Mouse (Mus musculus) CD8-positive naive resting alpha-beta T cell, adult 2 months (primary cell): ENCODE results near the gene Sptbn4.

Source experiments
- DNase-seq, 2 experiments: peaks; one replicate each; pipeline ENCODE4 v3.0.0; 2022; ENCODE audit warnings: low read depth in 2 of 2, low spot score in 2 of 2

Sptbn4 gene

DNA sequence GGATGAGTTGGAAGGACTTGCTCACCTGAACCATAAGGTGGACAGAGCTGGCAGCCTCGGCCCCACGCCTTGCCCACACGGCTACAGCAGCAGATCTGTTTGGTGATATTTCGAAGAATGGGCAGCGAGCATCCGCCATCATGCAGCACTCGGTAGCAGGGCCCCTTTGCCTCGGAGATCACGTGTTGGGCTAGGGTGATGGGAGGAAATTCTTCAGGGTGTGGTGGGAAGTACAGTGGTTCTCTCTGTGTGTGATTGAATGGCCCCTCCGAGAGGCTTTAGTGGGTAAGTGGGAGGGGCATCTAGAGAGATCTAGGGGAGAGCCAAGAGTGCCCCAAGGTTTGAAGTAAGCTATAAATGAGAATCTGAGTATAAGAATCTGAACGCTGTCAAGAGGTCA, 119.3 kb downstream of the Sptbn4 start:
- DNase-seq, result no peak

DNA sequence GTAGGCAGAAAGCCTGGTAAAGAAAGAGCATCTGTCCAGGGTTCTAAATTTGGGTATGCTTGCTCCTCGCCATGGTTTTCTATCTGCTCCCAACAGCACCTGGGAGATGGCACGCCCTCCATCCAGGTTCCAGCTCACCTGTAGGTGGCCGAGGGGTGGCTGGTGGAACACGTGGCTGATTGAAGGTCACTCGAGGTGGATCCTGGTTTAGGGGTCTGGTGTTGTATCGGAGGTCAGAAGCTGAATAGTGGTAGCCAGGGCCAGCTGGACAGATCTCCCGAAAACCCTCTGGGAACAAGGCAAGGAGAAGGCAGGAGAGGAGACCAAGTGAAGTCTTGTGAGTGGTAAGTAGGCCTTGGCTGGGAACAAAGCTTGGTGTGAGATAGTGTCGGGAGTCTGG, 120.0 kb downstream of the Sptbn4 start:
- DNase-seq, result no peak

- no peak for DNase-seq
Measured at GRCm38 (mm10) chr7:27326101-27326880, 121.2 kb downstream of the Sptbn4 start.

DNA sequence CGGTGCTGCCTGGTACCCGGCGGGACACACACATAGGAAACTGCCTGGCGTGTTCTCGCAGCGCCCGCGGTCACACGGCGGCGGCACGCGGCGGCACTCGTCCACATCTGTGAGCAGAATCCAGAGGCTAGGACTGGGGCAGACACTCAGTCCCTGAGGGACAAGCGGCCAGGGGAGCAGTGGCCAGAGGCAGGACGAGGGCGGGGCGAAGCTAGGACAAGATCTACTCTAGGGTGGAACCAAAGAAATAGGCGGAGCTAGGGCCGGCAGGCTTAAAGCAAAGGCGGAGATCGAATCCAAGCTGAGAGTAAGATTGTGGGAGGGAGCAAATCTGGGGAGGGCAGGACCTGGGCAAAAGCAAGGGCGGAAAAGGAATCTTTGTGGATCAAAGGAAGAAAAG, 121.8 kb downstream of the Sptbn4 start:
- no peak for DNase-seq

- no peak for DNase-seq
Measured at GRCm38 (mm10) chr7:27324928-27325327, 122.6 kb downstream of the Sptbn4 start.

- DNase-seq, result no peak
Measured at GRCm38 (mm10) chr7:27324161-27324560, 123.3 kb downstream of the Sptbn4 start.

GRCm38 (mm10) chr7:27323001-27323400, 124.5 kb downstream of the Sptbn4 start:
- no peak for DNase-seq

DNA sequence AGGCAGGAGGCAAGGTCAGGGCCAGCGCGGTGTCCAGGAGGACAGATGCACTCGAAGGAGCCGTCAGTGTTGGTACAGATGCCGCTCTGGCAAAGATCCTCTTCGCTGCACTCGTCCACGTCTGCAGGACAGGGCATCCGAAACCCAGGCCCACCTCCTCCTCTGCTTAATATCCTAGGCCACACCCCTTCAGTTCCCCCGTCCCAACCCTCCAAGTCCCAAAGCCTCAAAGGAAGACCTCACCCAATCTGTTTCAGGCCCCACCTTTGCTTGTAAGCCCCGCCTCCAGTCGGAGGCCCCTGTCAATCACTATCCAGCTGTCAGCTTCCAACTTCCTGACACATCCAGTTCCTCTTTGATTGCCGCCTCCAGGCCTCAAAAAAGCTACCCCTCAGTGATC, 125.2 kb downstream of the Sptbn4 start:
- no peak for DNase-seq

- DNase-seq, result no peak
Measured at GRCm38 (mm10) chr7:27319411-27319810, 128.1 kb downstream of the Sptbn4 start.

DNA sequence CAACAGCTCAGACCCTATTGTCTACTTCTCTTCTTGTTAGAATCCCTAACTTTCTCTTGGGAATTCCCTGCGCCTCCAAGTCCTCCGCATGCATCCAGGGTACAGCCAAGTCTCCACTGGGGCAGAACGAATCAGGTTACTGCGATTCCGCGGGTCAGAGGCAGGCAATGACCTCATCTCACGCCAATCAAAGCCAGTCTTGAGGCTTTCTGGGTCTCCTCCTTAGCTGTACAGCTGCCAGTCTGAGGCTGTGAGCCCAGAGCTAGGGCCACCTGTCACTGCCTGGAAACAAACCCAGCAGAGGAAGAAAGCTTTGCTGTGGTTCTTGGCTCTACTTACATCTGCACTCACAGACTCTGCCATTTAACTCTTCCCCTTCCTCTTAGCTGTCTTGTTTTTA, 131.5 kb downstream of the Sptbn4 start:
- no peak for DNase-seq

DNA sequence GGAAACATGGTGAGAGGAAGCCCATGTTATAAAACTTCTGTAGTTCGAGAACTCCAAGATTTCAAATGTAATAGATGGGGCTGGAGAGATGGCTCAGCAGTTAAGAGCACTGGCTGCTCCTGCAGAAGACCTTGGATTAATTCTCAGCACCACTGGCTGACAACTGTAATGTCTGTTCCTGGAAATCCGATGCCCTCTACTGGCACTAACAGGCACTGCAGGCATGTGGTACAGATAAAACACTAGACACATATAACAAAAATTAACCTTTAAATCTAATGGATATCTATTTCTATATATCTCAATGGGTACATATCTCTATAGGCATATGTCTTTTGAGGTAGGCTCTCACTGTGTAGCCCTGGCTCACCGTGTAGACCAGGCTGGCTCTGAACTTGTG, 133.1 kb downstream of the Sptbn4 start:
- DNase-seq, result no peak

DNA sequence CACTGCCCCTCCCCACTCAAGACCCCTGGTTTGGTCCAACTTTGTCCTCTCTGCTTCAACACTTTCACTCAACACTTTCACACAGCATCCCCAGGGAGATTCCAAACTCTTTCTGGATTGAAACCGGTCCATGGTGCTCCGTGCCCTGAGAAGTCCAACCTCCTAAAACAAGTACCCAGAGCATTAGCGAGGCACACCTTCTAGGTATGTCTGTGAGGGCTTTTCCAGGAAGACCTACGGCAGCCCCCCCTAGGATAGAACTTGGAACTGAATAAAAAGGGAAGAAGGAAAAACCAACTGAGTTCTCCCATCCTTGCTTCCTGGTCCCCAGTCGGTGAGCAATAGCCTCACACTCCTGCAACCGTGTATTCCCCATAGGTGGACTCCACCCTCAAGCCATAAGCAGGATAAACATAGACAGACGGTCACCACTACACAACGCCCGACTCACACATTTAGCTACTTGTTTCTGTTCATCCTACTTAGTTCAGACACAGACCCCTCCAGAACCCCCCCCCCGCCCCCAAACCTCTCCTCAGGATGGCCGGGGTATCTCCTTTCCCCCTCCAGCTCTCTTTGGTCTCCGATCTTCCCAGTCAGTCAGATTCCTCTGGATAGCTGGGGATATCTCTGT, 135.7 kb downstream of the Sptbn4 start:
- DNase-seq, result no peak

DNA sequence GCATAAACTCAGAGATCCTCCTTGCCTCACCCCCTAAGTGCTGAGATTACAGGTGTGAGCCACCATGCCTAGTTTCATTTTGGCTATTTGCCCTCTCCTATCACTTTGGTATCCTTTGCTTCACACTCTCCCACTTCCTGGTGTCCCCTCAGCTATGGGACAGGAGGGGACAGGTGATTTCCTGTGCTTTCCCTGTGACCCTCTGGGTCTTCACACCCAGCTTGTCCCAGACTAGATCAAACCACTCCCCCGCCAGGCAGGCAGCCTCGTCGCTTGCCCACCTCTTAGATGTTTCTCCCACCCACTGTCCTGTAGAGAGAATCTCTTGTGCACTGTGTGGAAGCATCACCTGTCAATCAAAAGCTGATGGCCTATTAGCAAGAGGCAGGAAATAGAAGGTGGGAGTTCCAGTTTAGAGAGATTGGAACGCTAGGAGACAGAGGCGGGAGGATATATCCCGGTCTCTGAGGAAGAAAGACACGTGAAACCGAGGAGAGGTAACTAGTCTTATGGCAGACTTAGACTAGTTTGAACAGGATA, 136.4 kb downstream of the Sptbn4 start:
- DNase-seq, result no peak

DNA sequence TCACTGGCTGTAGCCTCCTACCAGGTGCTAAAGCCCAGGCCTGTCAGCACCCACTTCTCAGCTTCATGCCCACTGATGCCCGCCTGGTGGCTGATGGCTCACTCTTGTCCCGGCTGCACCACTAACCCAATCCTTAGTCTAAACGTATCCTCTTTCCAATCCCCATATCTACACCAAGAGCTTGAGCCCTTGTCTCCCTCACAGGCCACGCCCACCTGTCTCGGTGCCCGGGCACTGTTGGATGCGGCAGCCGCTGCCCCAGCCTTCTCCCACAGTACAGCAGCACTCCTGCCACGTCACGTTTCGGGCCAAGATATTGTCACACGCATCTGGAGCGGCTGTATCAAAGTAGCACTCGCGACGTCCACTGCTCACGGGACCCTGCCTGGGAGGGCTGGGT, 137.2 kb downstream of the Sptbn4 start:
- no peak for DNase-seq

DNA sequence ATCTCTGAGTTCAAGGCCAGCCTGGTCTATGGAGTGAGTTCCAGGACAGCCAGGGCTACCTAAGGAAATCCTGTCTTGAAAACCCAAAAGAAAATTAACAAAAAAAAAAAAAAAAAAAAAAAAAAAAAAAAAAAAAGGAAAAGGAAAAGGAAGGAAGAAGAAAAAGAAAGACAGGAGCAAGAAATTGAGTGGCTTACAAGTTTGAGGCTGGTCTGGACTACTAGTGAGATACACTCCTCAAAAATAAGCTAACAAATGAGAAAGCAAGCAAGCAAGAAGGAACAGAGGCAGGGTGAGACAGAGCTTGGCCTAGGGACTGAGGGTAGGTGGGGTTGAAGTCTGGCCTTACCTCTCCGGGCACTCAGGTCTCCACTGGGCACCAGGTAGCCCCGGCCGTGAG, 137.7 kb downstream of the Sptbn4 start:
- DNase-seq, result no peak

GRCm38 (mm10) chr7:27308821-27309549, 138.5 kb downstream of the Sptbn4 start:
- DNase-seq, result no peak

- DNase-seq, result no peak
Measured at GRCm38 (mm10) chr7:27307551-27307950, 139.9 kb downstream of the Sptbn4 start.
